In genomic region chr16:23214314-23214713, GRCm38 (mm10) we compare ENCODE assay signal across 24 mouse cellular contexts. TPM values are rescaled to one million over a fixed set of nuclear protein-coding genes. Genes with fewer than 3 reads are reported as not detected.
DNase-seq lines count a peak whose midpoint lies in the region; ATAC-seq lines count a peak whose summit lies in the region.
"Had no signal": no experiment of that assay in that cellular context is flagged by ENCODE, and none has a peak within 500 bp of the region (broad histone marks: within the 10 kb centered on the region; RNA-seq: fewer than 3 reads in every experiment).

No protein-coding gene starts in this region.

- H3K4me3 ChIP-seq in forebrain, embryonic 10.5 days = no peak overlapping the region
- H3K4me3 ChIP-seq in forebrain, embryonic 12.5 days (replicated peaks) = no peak overlapping the region
- no peak overlapping the region for H3K4me3 ChIP-seq in kidney, embryonic 16.5 days (ENCODE audit: low read length)
- H3K4me3 ChIP-seq in limb, embryonic 10.5 days = no peak overlapping the region
- H3K4me3 ChIP-seq: forebrain, embryonic 15.5 days; heart, adult 2 months had no signal

- DNase-seq in forebrain, embryonic 10.5 days (ENCODE audit: extremely low spot score, low spot score) = peak; percentile 3
- no peak for DNase-seq in kidney, adult 11 months
- peak; percentile 9 for DNase-seq in 416B (ENCODE audit: low read depth)
- DNase-seq in limb, embryonic 10.5 days (ENCODE audit: low spot score) = peak; percentile 14
- no peak for DNase-seq in right cerebral cortex, postnatal 10 days (ENCODE audit: low spot score in 2 of 2)
- DNase-seq in embryo, embryonic 9.5 days (ENCODE audit: extremely low spot score) = no peak
- DNase-seq: adrenal gland, adult 2 months; adrenal gland, postnatal 14 days; B cell, adult 2 months; cerebellum, adult 11-12 months; cerebellum, adult 8-10 months; cerebellum, postnatal 10 days; cerebellum, postnatal 36 days; embryo, embryonic 11 days; gastrocnemius, postnatal 25 days; heart, adult 2 months; heart, postnatal 4 days had no signal

- 86% methylated on average over 7 of the region's 7 CpGs for WGBS in forebrain, embryonic 10.5 days
- WGBS in forebrain, embryonic 12.5 days = 87% methylated on average over 7 of the region's 7 CpGs
- WGBS in kidney, embryonic 16.5 days = 67% methylated on average over 7 of the region's 7 CpGs
- 82% methylated on average over 7 of the region's 7 CpGs for WGBS in limb, embryonic 10.5 days

- H3K9ac ChIP-seq in forebrain, embryonic 12.5 days = no peak overlapping the region
- H3K9ac ChIP-seq in kidney, embryonic 16.5 days (replicated peaks; ENCODE audit: low read length) = no peak overlapping the region
- H3K9ac ChIP-seq: forebrain, embryonic 15.5 days; hindbrain, embryonic 14.5 days had no signal

- H3K4me2 ChIP-seq in forebrain, embryonic 12.5 days = no peak overlapping the region
- no peak overlapping the region for H3K4me2 ChIP-seq in kidney, embryonic 16.5 days (replicated peaks; ENCODE audit: low read depth, low read length)
- H3K4me2 ChIP-seq: forebrain, embryonic 15.5 days; heart, embryonic 11.5 days; hindbrain, embryonic 14.5 days had no signal

- 0 out of 2 replicates have a peak, but pooled peaks cover 6% of the 10 kb centered on the region for H3K4me1 ChIP-seq in forebrain, embryonic 10.5 days
- H3K4me1 ChIP-seq in forebrain, embryonic 12.5 days = no peaks in the 10 kb centered on the region
- H3K4me1 ChIP-seq in kidney, embryonic 16.5 days (ENCODE audit: insufficient read depth, low read length) = peaks cover 8% of the 10 kb centered on the region
- H3K4me1 ChIP-seq in limb, embryonic 10.5 days = peaks cover 6% of the 10 kb centered on the region; the same call in 1 of the 2 replicates
- H3K4me1 ChIP-seq: forebrain, embryonic 15.5 days had no signal

- ATAC-seq in forebrain, embryonic 12.5 days (ENCODE audit: low FRiP score) = no peak
- 0 out of 2 replicates have a peak, but pooled peaks have one; percentile 31 for ATAC-seq in kidney, embryonic 16.5 days (ENCODE audit: low FRiP score, low TSS enrichment)
- ATAC-seq: forebrain, embryonic 15.5 days; hindbrain, postnatal 0 days; inflammation-experienced regulatory T-cells, adult 6 months had no signal

- H3K36me3 ChIP-seq in forebrain, embryonic 10.5 days (replicated peaks) = no peaks in the 10 kb centered on the region
- H3K36me3 ChIP-seq in forebrain, embryonic 12.5 days (replicated peaks) = no peaks in the 10 kb centered on the region
- H3K36me3 ChIP-seq in kidney, embryonic 16.5 days (ENCODE audit: insufficient read depth, low read length) = no peaks in the 10 kb centered on the region
- no peaks in the 10 kb centered on the region for H3K36me3 ChIP-seq in limb, embryonic 10.5 days
- H3K36me3 ChIP-seq: forebrain, embryonic 15.5 days had no signal

- H3K27me3 ChIP-seq in forebrain, embryonic 10.5 days (ENCODE audit: poor library complexity, severe bottlenecking) = no peaks in the 10 kb centered on the region
- no peaks in the 10 kb centered on the region for H3K27me3 ChIP-seq in forebrain, embryonic 12.5 days
- H3K27me3 ChIP-seq in kidney, embryonic 16.5 days (ENCODE audit: insufficient read depth, low read length) = no peaks in the 10 kb centered on the region
- no peaks in the 10 kb centered on the region for H3K27me3 ChIP-seq in limb, embryonic 10.5 days (ENCODE audit: low read depth, poor library complexity, severe bottlenecking)
- H3K27me3 ChIP-seq: forebrain, embryonic 15.5 days had no signal

- H3K9me3 ChIP-seq in forebrain, embryonic 10.5 days = no peaks in the 10 kb centered on the region
- no peaks in the 10 kb centered on the region for H3K9me3 ChIP-seq in forebrain, embryonic 12.5 days
- no peaks in the 10 kb centered on the region for H3K9me3 ChIP-seq in kidney, embryonic 16.5 days (ENCODE audit: low read length)
- no peaks in the 10 kb centered on the region for H3K9me3 ChIP-seq in limb, embryonic 10.5 days (replicated peaks)
- H3K9me3 ChIP-seq: forebrain, embryonic 15.5 days had no signal

- no peak overlapping the region for H3K27ac ChIP-seq in forebrain, embryonic 10.5 days
- H3K27ac ChIP-seq in forebrain, embryonic 12.5 days = no peak overlapping the region
- no peak overlapping the region for H3K27ac ChIP-seq in kidney, embryonic 16.5 days (ENCODE audit: low read length)
- H3K27ac ChIP-seq in limb, embryonic 10.5 days = no peak overlapping the region
- H3K27ac ChIP-seq: forebrain, embryonic 15.5 days; heart, adult 2 months; hindbrain, embryonic 14.5 days; hindbrain, postnatal 0 days had no signal

RNA-seq across cellular contexts. Expression of gene St6gal1, which starts 10.2 kb away (rescaled TPM):
- polyA plus RNA-seq in forebrain, embryonic 10.5 days (2016; fragmentation: Nextera tagmentation; extraction: Ambion mirVana) = 18.4 and 19.7 TPM in 2 replicates
- 34.6 and 36.2 TPM in 2 replicates for polyA plus RNA-seq in forebrain, embryonic 12.5 days (2016; fragmentation: Nextera tagmentation; extraction: Ambion mirVana)
- polyA plus RNA-seq in kidney, embryonic 16.5 days (2015; fragmentation: Nextera tagmentation; extraction: Ambion mirVana) = 25.9 and 26.0 TPM in 2 replicates
- 23.8 and 26.7 TPM in 2 replicates for polyA plus RNA-seq in limb, embryonic 10.5 days (2016; fragmentation: Nextera tagmentation; extraction: Ambion mirVana)

Comparison
In these comparisons a context has a peak if more than half of its experiments do, and no peak if none do; other contexts are left out.
1. DNase-seq: peak in forebrain, embryonic 10.5 days (single experiment), 416B (single experiment) and limb, embryonic 10.5 days (single experiment); none in kidney, adult 11 months (single experiment), right cerebral cortex, postnatal 10 days (0 of 2) and embryo, embryonic 9.5 days (single experiment).